Mouse (Mus musculus): ENCODE results near the gene Exosc6. TPM values are rescaled to one million over a fixed set of nuclear protein-coding genes. Genes with fewer than 3 reads are reported as not detected.

Exosc6 gene
- polyA plus RNA-seq, 1 experiment from 2014 or later: 27.8 TPM

DNA sequence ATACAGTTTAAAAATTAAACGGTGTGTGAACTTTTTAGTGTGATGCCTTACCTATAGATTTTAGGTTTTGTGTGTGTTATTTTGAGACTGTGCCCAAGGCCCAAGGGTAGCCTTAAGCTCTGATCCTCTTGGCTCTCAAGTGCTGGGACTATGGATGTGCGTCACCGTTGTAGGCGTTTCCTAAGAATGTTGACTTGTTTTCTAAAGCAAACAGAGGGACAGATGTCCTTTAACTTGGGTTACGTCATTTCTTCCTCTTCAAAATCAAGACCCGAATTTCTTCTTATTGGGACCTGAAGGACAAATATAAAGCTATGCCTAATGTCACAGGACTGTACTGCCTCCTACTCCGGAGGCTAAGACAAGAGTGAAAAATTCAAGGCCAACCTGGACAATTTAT is 23.2 kb upstream of the Exosc6 start, which contains the start of gene Aars:
Gene Aars, plus strand, starts transcription at position 229 of the 400 bp plus-strand sequence.
- DNase-seq (no peak), ATAC-seq (ENCODE audit: insufficient read depth) (no peak)
- Histone ChIP-seq H3K36me3 (ENCODE audit: insufficient read depth) (peaks cover 20% of the 10 kb centered on the region), H3K9me3 (ENCODE audit: low read depth, low read length) (no peaks in the 10 kb centered on the region), H3K27me3 (ENCODE audit: insufficient read depth, low read length) (no peaks in the 10 kb centered on the region), H3K4me1 (ENCODE audit: insufficient read depth) (peaks cover 15% of the 10 kb centered on the region), H3K4me2 (peak within 1 kb of the TSS; percentile 73), H3K27ac (ENCODE audit: low read depth) (peak within 1 kb of the TSS; percentile 85), H3K9ac (peak within 1 kb of the TSS; percentile 77), H3K4me3 (ENCODE audit: low read depth, low read length) (peak within 1 kb of the TSS; percentile 78)
- 93% methylated on average over 7 of the region's 7 CpGs for WGBS
- no peak for TF ChIP-seq CTCF (IDR thresholded peaks at IDR 0.05; ENCODE audit: low read depth)

DNA sequence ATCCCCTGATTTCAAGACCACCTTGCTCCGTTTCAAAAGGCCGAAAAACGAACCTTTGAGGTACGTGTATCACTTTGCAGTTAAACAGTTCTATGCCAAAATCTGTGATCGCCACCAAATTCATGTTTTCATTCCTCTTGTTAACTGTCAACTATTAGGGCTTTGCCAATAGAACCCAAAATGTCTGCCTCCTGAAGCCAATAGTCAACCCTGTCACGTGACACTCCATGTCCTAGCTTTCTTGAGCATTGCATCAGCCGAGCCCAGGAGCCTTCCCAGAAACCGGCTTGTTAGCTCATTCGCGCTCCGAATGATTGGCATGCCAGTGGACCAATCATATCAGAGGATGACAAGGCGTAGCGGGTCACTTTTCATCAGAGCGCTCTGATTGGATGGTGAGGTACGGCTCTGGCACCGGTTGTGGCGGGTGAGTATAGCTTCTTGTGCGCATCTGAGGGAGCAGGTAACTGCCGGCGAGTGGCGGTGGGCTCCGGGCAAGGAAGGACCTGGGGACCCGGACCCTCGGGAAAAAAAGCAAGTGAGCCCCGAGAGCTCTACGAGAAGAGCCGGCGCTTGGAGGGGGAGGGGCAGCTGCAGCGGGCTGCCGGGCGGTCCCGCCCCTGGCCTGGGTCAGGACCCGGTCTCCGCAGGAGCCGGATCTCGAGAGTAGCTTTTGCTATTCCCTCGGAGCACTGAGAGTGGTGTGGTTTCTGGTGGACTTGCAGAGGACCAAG is 22.5 kb upstream of the Exosc6 start:
- Histone ChIP-seq H3K4me2 (peak overlapping the region; percentile 73), H3K4me1 (ENCODE audit: insufficient read depth) (peaks cover 13% of the 10 kb centered on the region), H3K27ac (ENCODE audit: low read depth) (peak overlapping the region; percentile 85), H3K9me3 (ENCODE audit: low read depth, low read length) (no peaks in the 10 kb centered on the region), H3K4me3 (ENCODE audit: low read depth, low read length) (peak overlapping the region; percentile 78), H3K27me3 (ENCODE audit: insufficient read depth, low read length) (no peaks in the 10 kb centered on the region), H3K36me3 (ENCODE audit: insufficient read depth) (peaks cover 28% of the 10 kb centered on the region), H3K9ac (peak overlapping the region; percentile 77)
- WGBS: 6% methylated on average over 37 of the region's 37 CpGs
- no peak for TF ChIP-seq CTCF (IDR thresholded peaks at IDR 0.05; ENCODE audit: low read depth)
- peak; percentile 99 for ATAC-seq (ENCODE audit: insufficient read depth)
- DNase-seq: peak; percentile 100

GRCm38 (mm10) chr8:111034276-111034675 is 21.9 kb upstream of the Exosc6 start:
- Histone ChIP-seq H3K9ac (peak overlapping the region; percentile 77), H3K27me3 (ENCODE audit: insufficient read depth, low read length) (no peaks in the 10 kb centered on the region), H3K4me2 (peak overlapping the region; percentile 73), H3K36me3 (ENCODE audit: insufficient read depth) (peaks cover 34% of the 10 kb centered on the region), H3K4me1 (ENCODE audit: insufficient read depth) (peaks cover 13% of the 10 kb centered on the region), H3K27ac (ENCODE audit: low read depth) (peak overlapping the region; percentile 85), H3K4me3 (ENCODE audit: low read depth, low read length) (peak overlapping the region; percentile 78), H3K9me3 (ENCODE audit: low read depth, low read length) (no peaks in the 10 kb centered on the region)
- ATAC-seq (ENCODE audit: insufficient read depth): no peak
- 14% methylated on average over 12 of the region's 12 CpGs for WGBS
- DNase-seq: peak; percentile 62
- TF ChIP-seq CTCF (IDR thresholded peaks at IDR 0.05; ENCODE audit: low read depth): no peak

DNA sequence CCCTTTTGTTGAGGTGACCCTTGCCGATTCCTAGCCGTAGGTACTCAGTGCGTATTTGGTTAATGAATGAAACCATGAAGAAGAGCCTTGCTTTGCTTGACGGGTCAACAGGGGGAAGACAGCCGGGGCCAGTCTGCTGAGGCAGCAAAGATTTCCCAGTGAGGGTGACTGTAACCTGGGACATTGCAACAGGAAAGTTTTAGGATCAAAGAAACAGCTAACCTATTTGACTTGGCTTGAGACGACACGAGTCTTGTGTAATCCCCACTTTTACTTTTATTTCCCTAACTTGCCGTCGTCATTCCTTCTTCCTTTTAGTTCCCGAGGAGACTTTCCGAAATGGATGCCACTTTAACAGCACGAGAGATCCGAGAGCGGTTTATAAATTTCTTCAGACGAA is 19.5 kb upstream of the Exosc6 start:
- ATAC-seq (ENCODE audit: insufficient read depth) (no peak), DNase-seq (no peak)
- no peak overlapping the region for H3K27ac ChIP-seq (ENCODE audit: low read depth)
- H3K9ac ChIP-seq: no peak overlapping the region
- no peak for TF ChIP-seq CTCF (IDR thresholded peaks at IDR 0.05; ENCODE audit: low read depth)
- no peaks in the 10 kb centered on the region for H3K9me3 ChIP-seq (ENCODE audit: low read depth, low read length)
- no peak overlapping the region for H3K4me2 ChIP-seq
- no peak overlapping the region for H3K4me3 ChIP-seq (ENCODE audit: low read depth, low read length)
- peaks cover 13% of the 10 kb centered on the region for H3K4me1 ChIP-seq (ENCODE audit: insufficient read depth)
- 91% methylated on average over 15 of the region's 15 CpGs for WGBS
- H3K36me3 ChIP-seq (ENCODE audit: insufficient read depth): peaks cover 56% of the 10 kb centered on the region
- H3K27me3 ChIP-seq (ENCODE audit: insufficient read depth, low read length): no peaks in the 10 kb centered on the region

GRCm38 (mm10) chr8:111042546-111042945 is 13.6 kb upstream of the Exosc6 start:
- DNase-seq (no peak), ATAC-seq (ENCODE audit: insufficient read depth) (no peak; the same call in 1 of the 2 replicates)
- Histone ChIP-seq H3K4me1 (ENCODE audit: insufficient read depth) (no peaks in the 10 kb centered on the region), H3K9me3 (ENCODE audit: low read depth, low read length) (no peaks in the 10 kb centered on the region), H3K9ac (no peak overlapping the region), H3K27ac (ENCODE audit: low read depth) (no peak overlapping the region), H3K4me2 (no peak overlapping the region), H3K27me3 (ENCODE audit: insufficient read depth, low read length) (no peaks in the 10 kb centered on the region), H3K4me3 (ENCODE audit: low read depth, low read length) (no peak overlapping the region), H3K36me3 (ENCODE audit: insufficient read depth) (peaks cover 99% of the 10 kb centered on the region)
- 93% methylated on average over 19 of the region's 19 CpGs for WGBS
- no peak for TF ChIP-seq CTCF (IDR thresholded peaks at IDR 0.05; ENCODE audit: low read depth)

DNA sequence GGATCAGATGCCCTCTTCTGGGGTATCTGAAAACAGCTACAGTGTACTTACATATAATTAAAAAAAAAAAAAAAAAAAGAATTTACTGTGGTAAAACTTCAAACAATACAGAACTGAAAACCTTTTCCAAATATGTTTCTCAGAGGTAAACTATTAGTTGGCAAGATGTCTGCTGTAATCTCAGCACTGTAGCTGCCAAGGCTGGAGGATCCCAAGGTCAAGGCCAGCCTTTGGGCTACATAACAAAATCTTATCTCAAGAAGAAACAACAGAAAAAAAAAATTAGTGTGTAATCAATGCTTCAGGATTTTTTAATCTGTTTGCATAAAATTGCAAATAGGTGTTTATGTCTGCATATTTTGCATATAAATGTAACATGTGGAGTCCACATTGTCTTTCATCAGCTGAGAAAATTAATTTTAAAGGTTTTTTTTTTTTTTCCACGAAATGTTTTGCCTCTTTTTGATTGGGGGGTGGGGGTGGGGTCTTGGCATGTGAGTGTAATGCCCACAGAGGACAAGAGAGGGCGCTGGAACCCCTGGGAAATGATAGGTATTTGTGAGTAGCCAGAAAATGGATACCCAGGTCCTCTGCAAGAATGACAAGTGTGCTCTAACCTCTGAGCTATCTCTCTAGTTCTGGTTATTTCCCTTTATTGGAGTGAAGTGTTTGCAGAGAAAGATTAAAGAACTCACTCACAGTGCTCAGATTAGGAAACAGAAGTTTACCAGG is 12.0 kb upstream of the Exosc6 start:
- H3K4me3 ChIP-seq (ENCODE audit: low read depth, low read length): no peak overlapping the region
- WGBS: 41% methylated on average over 2 of the region's 2 CpGs
- DNase-seq (no peak), ATAC-seq (ENCODE audit: insufficient read depth) (no peak)
- 0 out of 2 replicates have a peak, but pooled peaks have one; percentile 15 for TF ChIP-seq CTCF (IDR thresholded peaks at IDR 0.05; ENCODE audit: low read depth)
- no peak overlapping the region for H3K4me2 ChIP-seq
- no peaks in the 10 kb centered on the region for H3K4me1 ChIP-seq (ENCODE audit: insufficient read depth)
- H3K27me3 ChIP-seq (ENCODE audit: insufficient read depth, low read length): no peaks in the 10 kb centered on the region
- peaks cover 99% of the 10 kb centered on the region for H3K36me3 ChIP-seq (ENCODE audit: insufficient read depth)
- H3K9ac ChIP-seq: no peak overlapping the region
- no peak overlapping the region for H3K27ac ChIP-seq (ENCODE audit: low read depth)
- H3K9me3 ChIP-seq (ENCODE audit: low read depth, low read length): no peaks in the 10 kb centered on the region

- WGBS: 89% methylated on average over 2 of the region's 2 CpGs
- DNase-seq: no peak
Measured at GRCm38 (mm10) chr8:111048694-111049093, 7.4 kb upstream of the Exosc6 start.

More at GRCm38 (mm10) chr8:111048694-111049093, 7.4 kb upstream of the Exosc6 start:
- H3K4me3 ChIP-seq (ENCODE audit: low read depth, low read length): no peak overlapping the region
- no peak for ATAC-seq (ENCODE audit: insufficient read depth)
- H3K4me2 ChIP-seq: no peak overlapping the region
- H3K9ac ChIP-seq: no peak overlapping the region
- TF ChIP-seq CTCF (IDR thresholded peaks at IDR 0.05; ENCODE audit: low read depth): no peak
- no peak overlapping the region for H3K27ac ChIP-seq (ENCODE audit: low read depth)
- no peaks in the 10 kb centered on the region for H3K4me1 ChIP-seq (ENCODE audit: insufficient read depth)
- H3K36me3 ChIP-seq (ENCODE audit: insufficient read depth): peaks cover 100% of the 10 kb centered on the region
- no peaks in the 10 kb centered on the region for H3K9me3 ChIP-seq (ENCODE audit: low read depth, low read length)
- no peaks in the 10 kb centered on the region for H3K27me3 ChIP-seq (ENCODE audit: insufficient read depth, low read length)
